Mouse (Mus musculus) thymus, postnatal 4 days (tissue): ENCODE data around the gene Hoxb13.

Experiments
- DNase-seq: peaks from one replicate; pipeline ENCODE4 v3.0.0; 2021

Hoxb13 gene

DNA sequence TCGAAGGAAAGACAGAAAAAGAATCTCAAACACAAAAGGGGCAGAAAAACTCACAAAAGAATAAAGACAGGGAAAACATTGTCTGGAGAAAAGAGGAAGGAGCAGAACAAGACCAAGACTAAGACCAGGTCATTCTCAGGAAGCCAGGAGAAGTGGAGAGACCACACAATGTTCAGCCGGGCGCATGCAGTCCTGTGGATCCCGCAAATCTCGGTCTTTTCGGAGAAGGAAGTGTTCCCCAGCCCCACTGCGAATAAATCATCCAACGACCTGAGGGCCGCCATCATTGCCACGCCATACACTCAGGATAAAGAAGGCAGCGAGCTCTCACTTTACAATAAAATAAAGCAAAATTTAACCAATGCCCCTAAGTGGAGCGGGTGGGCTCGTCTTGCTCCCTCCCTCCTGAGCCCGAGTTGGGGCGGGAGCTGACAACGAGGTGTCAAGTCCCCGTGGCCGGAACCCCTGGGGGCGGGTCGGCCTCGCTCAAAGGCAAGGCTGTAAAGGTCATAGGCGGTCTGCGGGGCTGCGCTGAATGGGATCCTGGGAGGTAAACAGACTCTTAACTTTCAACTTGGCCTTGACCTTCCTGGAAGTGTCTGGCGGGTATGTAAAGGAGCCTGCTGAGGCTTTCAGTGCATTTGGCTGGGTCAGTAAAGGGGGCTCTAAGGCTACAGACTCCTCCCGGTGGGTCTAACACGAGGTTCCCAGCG lies 4.2 kb upstream of the Hoxb13 start:
- DNase-seq, result no peak

DNA sequence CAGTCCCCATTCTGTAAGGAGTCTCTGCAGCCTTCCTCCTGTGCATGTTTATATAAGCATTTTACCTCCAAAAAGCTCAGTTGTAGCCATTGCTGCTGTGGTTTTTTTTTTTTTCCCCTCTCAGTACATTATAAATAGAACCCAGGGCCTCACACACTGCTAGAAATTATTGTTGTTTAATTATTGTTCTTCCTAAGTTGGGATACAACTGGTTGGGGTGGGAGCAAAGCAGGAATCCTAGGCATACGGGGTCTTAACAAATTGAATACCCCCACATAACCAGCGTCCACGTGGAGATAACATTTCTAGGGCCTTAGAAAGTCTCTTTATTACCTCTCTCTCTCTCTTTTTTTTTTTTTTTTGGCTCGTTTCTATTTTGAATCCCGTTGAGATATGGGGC lies 3.0 kb upstream of the Hoxb13 start:
- no peak for DNase-seq

DNA sequence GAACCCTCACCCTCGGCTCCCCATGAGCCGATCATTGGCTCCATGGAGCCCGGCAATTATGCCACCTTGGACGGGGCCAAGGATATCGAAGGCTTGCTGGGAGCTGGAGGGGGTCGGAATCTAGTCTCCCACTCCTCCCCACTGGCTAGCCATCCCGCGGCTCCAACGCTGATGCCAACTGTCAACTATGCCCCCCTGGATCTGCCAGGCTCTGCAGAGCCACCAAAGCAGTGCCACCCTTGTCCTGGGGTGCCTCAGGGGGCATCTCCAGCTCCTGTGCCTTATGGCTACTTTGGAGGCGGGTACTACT lies 240 bp downstream of the Hoxb13 start:
- no peak for DNase-seq

DNA sequence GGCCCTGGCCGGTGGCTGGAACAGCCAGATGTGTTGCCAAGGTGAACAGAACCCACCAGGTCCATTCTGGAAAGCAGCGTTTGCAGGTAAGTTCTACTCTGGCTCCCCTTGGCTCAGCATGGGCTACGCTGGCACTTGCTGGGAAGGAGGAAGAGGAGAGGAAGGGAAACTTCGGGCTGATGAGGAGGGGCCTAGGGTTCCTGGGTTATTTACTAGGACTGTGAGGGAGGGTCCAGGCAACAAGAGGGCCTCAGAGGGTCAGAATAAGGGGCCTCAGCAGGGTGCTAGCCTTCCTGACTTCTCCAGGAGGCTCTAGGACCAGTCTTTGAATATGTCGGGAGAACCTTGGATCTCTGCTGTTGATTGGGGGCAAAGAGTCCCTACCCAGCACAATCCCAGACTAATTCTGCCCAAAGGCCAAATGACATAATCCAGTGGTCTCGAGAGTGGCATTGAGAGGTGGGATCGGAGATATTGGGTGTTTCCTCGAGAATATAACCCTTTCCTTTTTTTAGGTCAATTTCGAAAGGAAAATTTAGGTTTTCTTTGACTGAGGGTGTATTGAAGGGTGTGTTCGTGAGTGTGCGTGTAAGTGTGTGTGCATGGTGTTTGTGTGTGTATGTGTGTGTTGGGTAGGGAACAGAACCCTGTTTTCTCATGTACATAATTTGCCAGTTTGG lies 985 bp downstream of the Hoxb13 start:
- DNase-seq, result no peak

DNA sequence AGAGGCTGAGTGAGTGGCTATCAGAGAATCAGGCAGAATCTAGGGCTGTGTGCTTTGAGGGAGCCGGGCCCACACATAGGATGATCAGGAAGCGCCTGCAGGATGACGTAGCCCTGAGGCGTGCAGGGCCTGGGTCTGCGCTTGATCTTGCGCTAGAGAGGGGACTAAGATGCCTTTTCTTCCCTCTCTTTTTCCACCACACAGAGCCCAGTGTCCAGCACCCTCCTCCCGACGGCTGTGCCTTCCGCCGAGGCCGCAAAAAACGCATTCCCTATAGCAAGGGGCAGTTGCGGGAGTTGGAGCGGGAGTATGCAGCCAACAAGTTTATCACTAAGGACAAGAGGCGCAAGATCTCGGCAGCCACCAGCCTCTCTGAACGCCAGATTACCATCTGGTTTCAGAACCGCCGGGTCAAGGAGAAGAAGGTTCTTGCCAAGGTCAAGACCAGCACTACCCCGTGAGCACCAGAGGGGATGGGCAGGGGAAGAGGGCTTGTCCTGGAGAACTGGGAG lies 1.7 kb downstream of the Hoxb13 start:
- DNase-seq, result no peak

DNA sequence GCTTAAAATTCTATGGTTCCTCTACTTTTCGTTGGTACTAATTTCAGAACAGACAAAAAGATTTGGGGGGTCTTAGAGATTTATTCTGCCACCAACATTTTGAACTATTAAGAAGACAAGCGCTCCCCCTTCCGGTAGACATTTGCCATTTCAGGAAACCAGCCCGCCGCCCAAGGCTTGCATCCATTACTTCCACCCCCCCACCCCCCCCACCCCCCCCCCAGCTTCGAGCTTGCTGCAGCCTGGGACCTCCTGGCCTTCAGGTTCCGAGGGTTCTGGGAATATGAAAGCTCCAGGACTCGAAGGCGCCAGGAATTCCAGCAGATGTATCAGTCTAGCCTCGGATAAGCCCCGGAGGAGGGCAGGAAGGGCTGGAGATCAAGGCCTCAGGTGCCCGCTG lies 4.5 kb downstream of the Hoxb13 start:
- peak; percentile 61 for DNase-seq

DNA sequence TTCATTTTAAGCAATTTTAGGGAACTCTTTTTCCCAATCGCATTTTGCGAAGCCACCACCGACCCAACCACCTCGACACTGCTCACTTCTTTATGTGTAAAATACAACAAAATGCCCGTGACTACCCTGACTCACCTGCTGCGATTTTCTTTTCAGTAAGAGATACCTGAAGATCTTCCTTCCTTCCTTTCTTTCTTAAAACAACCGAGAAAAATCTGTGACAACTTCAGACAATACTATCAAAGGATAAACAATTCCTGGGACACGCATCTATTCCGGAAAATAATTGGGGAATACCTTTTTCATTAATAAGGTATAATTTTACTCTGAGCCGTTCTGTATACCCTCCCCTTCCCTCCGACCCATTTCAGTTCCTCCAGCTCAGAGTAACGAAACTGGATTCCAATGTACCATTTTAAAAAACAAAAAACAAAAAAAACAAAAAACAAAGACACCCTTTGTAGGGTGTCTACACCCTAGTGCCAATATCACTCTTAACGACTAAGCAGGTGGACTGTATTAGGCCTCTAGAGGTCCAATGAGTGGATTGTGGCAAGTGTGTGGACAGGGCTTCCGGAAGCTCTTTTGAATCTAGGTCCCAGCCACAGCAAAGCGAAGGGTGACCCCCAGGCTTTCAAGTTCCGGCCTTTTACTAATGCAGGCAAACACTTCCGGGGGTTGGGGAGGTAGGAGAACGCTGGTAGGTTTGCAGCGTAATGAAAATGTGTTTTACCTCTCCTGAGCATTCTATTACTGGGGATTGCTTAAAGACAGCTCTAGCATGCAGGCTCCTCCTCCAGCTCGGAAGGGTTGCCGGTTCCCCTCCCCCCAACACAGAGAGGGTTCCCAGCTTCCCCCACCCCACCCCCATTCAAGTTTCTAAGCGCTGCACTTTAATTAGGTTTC lies 5.3 kb downstream of the Hoxb13 start:
- peak; percentile 12 for DNase-seq

DNA sequence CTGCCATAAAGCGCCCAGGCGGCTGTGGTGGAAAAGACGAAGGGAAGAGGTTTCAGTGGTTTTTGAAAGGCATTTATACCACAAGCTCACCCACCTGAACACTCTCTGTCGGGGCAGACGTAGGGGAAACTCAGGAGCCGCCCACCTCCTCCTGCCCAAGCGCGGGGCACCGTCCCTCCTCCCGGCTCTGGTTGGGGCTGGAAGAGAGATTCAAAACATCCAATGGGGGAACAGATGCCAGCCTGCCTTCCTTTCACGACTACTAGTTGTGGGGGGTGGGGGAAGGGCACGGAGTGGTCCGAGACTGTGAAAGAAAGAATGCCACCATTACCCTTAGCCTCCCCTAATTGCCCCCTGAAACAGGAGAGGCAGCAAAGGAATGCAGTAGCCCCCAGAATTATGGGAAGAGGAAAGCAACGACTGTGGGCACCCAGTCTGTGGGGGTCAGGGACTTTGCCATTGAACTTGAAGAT lies 6.1 kb downstream of the Hoxb13 start:
- peak; percentile 11 for DNase-seq

DNA sequence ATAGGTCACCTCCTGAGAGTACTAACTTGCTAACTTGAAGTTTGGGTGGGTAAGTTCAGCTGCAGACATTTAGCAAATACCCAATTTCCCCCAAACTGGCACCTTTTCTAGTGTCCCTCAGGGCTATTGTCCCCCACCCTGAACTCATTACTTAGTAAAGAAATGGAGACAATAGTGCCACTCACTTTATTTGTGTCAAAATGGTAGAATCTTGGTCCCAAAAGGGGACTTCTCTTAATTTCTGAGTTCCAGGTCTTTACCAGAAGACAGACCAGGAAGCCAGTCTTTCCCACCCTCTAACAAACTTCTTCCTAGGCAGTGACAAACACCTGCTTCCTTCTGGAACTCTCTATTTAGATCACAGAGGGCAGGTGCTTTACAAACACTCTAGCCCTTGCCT lies 7.6 kb downstream of the Hoxb13 start:
- no peak for DNase-seq

DNA sequence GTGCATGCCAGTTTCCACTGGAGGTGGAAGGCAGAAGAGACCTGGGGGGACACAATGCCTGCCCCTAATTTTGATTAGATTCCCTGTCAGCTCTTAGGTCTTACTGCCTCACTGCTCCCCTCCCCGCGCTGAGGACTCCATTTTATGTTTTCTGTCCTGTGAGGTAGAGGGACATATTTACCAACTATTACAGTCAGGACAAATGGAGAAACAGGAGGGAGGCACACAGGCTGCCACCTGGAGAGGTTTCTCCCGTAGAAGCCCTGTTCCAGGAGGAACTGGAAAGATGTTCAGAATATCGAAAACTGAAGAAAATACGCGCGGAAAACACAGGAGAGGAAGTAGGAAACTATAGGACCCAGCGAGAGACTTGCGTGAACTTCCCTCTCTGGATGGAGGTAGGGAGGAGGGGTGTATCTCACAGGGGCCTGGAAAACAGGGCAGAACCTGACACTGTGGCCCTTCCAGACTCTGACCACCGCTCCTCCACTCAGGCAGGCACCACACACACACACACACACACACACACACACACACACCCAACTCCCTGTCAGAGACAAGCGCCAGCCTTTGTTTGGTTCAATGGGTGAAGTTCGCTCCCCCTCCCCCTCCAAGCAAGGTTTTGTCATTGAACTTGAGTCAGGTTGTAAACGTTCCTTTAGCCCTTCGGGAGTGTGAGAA lies 8.4 kb downstream of the Hoxb13 start:
- DNase-seq, result no peak

DNA sequence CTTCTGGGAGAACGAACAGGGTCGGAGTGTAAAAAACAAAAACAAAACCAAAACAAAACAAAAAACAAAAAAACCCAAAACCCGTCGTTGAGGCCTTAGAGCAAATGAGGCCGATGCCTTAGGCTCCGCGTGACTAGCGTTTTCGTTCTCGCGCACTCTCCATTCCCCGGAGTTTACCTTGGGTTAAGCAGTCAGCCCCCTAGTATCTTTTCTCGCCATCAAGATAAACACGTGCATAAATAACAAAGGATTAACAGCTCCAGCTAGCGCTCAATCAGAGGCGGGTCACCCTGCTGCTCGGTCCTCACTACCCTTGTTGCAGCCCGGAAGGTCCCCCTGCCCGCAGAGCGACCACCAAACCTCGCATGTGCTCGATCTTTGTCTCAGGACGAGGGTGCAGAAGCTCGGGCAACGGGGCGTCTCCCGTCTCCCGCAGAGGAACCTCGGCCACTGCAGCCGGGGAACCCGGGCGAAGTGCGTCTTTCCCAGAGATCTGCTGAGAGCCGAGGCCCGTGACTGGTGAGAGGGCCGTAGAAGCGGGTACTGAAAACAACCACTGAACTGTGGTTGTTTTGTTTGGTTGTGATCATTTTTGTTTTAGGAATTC lies 9.2 kb downstream of the Hoxb13 start:
- DNase-seq, result peak; percentile 13

DNA sequence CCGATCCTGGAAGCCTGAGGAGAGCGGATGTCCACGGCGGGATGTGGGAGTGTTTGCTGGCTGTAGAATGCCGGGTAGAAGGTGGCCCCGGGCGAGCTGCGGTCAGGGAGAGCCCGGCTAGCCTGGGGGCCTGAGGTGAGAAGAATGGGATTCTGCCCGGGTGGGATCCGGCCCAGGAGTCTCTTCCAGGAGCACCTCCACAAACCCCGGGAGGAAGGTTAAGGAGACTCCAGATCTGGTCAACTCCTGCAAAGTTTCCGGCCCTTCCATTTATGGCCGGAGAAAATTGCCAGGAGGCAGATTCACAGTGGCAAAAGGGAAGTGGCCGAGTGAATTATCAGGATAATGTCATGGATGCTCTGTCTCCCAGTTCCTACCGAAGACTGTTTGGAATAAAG lies 9.7 kb downstream of the Hoxb13 start:
- peak; percentile 9 for DNase-seq

DNA sequence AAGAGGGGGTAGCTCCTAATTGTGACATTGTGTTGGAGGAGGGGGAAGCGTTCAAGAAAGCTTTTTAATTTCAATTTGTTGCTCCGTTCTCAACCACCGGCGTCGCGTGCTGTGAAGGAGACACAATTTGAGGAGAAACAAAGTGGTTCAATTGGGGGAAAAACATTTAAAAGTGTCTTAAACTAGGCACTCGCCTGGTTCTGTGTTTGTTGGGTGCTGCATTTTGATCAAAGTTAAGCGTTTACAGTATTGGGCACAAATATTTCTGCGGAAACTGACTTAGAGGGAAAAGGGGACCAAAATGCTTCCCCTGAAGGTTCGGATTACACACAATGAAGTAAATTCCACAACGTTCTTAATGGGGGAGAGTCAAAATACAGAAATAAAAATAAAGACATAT lies 10.2 kb downstream of the Hoxb13 start:
- DNase-seq, result no peak

DNA sequence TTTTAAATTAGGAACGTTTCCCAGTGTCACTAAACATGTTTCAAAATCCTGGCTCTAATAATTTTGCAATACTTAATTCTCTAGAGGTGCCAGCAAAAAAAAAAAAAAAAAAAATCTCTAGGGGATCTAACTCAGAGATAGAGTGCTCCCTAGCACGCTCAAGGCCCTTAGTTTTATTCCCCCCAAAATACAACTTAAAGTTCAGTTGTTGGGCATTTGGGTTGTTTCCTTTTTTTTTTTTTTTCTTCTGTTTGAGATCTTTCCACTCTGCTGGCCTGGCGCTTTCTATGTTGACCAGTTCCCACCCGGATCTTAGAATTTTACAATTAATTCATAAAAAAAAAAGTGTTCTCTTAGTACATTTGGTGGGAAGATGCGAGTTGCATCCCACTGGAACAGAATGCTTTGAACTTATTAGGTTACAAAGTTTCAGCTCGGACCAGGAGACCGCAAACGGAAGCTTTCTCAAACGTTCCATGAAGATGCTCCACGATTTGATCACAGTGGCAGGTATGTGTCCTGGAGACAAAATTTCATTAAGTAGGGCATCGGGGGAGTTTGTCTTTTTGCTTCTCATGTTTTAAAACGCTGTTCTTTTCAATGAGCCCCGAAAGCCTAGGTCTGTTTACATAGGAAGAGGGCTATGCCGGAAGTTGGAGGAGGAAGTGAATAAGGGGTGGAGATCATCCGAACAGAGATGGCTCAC lies 11.5 kb downstream of the Hoxb13 start:
- no peak for DNase-seq

DNA sequence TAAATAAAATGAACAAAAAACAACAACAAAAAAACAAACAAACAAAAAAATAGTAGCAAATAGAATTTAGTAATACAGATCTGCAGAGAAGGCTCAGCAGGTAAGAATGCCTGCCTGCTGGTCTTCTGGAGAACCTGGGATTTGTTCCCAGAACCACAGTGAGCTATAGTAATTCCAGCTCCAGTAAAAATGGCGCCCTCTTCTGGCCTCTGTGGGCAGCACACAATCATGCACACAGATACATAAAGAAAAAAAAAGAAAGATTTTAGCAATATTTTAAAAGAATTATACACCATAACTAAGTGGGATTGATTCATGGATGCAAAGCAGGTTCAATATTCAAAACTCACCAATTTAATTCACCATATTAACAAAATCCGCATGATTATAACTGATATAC lies 29.7 kb downstream of the Hoxb13 start:
- peak; percentile 30 for DNase-seq

DNA sequence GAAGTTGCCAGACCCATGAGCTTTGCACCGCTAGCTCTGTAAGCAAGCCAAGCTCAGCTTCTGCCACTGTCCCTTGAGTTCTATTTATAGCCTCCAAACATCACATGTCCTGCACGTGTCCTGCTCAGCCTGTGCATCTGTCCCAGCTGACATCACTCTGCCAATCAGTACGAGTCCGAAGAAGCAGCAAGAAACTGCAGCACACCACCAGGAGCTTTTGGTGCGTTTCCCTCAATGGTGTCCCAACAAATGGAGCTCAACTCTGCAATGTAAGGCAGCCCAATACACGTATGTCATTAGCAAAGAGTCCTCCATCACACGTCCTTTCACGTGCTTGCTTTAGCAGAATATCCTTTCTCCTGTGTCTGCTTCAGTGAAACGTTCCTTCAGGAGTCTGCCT lies 33.6 kb downstream of the Hoxb13 start:
- DNase-seq, result no peak

DNA sequence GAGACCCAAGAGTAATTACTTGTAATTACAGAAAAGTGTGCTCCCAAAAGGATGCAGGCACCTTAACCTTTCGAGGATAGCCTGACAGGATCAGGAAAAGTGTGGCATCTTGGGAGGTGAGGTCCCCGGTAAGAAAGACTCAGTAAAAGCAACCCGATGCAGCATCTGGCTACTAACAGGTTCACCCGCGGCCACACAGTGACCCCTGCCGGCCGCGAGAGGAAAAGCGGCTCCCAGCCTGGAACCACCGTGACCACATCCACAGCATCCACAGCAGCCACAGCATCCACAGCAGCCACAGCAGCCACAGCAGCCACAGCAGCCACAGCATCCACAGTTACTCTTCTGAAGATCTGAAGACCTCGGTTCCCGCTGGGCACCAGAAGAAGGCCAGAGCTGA lies 40.8 kb downstream of the Hoxb13 start:
- DNase-seq, result peak; percentile 69

DNA sequence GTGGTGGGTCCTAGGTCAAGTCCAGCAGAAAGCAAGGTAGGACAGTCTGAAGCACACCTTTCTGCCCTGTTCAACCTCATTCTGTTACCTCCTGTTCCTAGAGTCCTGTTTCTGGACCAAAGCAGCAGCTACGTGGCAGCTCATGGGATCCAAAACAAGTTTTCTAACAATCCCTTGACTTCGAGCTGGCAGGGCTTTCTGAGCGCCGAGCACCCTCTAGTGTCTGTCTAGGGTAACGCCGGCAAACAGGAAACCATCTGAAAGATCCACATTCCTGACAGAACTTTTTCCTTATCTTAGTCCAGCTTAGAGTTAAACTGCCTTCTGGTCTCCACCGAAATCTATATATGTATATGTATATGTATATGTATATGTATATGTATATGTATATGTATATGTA lies 46.1 kb downstream of the Hoxb13 start:
- peak; percentile 60 for DNase-seq
